Mouse (Mus musculus) central nervous system, embryonic 14 days (tissue): ENCODE data around the gene Tssk1. TPM values are rescaled to one million over a fixed set of nuclear protein-coding genes. Genes with fewer than 3 reads are reported as not detected.

Experiments used
- polyA plus RNA-seq: library from polyadenylated mRNA; depleted of rRNA; stranded (reverse); fragments of >200 nt; gene quantifications from 2 replicates; pipeline ENCODE4 v1.2.3, GENCODE M21; 2012; rRNA removed

The Tssk1 gene
- 0.08 and 0.09 TPM in 2 replicates for polyA plus RNA-seq

GRCm38 (mm10) chr16:17893923-17894322 is at the start of gene Tssk1:
Gene Tssk1 (plus strand): TSS chr16:17894223.

GRCm38 (mm10) chr16:17891567-17891959 is 2.5 kb upstream of the Tssk1 start, which contains the start of gene Gm20518:
Gene Gm20518 (minus strand): TSS chr16:17891671.

GRCm38 (mm10) chr16:17898462-17898861 is 4.4 kb downstream of the Tssk1 start, which contains the start of the genes Dgcr2 and Tssk2:
Gene Dgcr2 (minus strand): TSS chr16:17898562.
Gene Tssk2 (plus strand): TSS chr16:17898637.

GRCm38 (mm10) chr16:17911052-17911595 is 17.1 kb downstream of the Tssk1 start, which contains the start of gene Ess2:
Gene Ess2 (minus strand): TSS chr16:17911348.

GRCm38 (mm10) chr16:17914307-17915249 is 20.6 kb downstream of the Tssk1 start, which contains the start of gene Gsc2:
Gene Gsc2 (minus strand): TSS chr16:17915059.

GRCm38 (mm10) chr16:17928087-17928580 is 34.1 kb downstream of the Tssk1 start, which contains the start of gene Slc25a1:
Gene Slc25a1 (minus strand): TSS chr16:17928219.

Other genes with a start within 250 kb of the Tssk1 start
- 7.2 and 8.7 TPM in 2 replicates for gene Ccdc74a, start 247.8 kb upstream of the Tssk1 start, polyA plus RNA-seq
- gene Med15, start 161.3 kb upstream of the Tssk1 start, polyA plus RNA-seq: 66.0 and 74.6 TPM in 2 replicates
- 87.9 and 99.2 TPM in 2 replicates for gene Klhl22, start 134.6 kb upstream of the Tssk1 start, polyA plus RNA-seq
- 13.9 and 53.3 TPM in 2 replicates for gene Scarf2, start 96.9 kb upstream of the Tssk1 start, polyA plus RNA-seq
- 2.3 and 3.5 TPM in 2 replicates for gene B830017H08Rik, start 61.1 kb upstream of the Tssk1 start, polyA plus RNA-seq
- 13.6 and 15.8 TPM in 2 replicates for gene Car15, start 55.9 kb upstream of the Tssk1 start, polyA plus RNA-seq
- gene Gm20518, start 2.6 kb upstream of the Tssk1 start, polyA plus RNA-seq: 2.5 and 2.7 TPM in 2 replicates
- gene Dgcr2, start 4.3 kb downstream of the Tssk1 start, polyA plus RNA-seq: 110 and 113 TPM in 2 replicates
- gene Tssk2, start 4.4 kb downstream of the Tssk1 start, polyA plus RNA-seq: 0.11 TPM in 1 of 2 replicates, not detected in the other
- 53.4 and 53.6 TPM in 2 replicates for gene Ess2, start 17.1 kb downstream of the Tssk1 start, polyA plus RNA-seq
- gene Gsc2, start 20.8 kb downstream of the Tssk1 start, polyA plus RNA-seq: 0.38 and 0.84 TPM in 2 replicates
- gene Slc25a1, start 34.0 kb downstream of the Tssk1 start, polyA plus RNA-seq: 105 TPM in 2 replicates
- not detected in 2 replicates for gene Vpreb2, start 86.2 kb downstream of the Tssk1 start, polyA plus RNA-seq
- 111 and 118 TPM in 2 replicates for gene Dgcr6, start 158.6 kb downstream of the Tssk1 start, polyA plus RNA-seq
- gene Prodh, start 196.0 kb downstream of the Tssk1 start, polyA plus RNA-seq: 10.0 and 12.3 TPM in 2 replicates
- gene Rtn4r, start 233.4 kb downstream of the Tssk1 start, polyA plus RNA-seq: 31.5 and 34.6 TPM in 2 replicates